Mouse (Mus musculus) brain, embryonic 18.5 days (tissue): ENCODE measurements at regions not wholly inside any gene's neighbourhood (a gene's known extent, or its start where the extent isn't known, plus 50 kb on each side); places are given as distances from the start of the nearest gene placed in this dataset.

ENCODE experiments used
- DNase-seq: peaks from one replicate; pipeline ENCODE4 v3.0.0-alpha.2; 2012; ENCODE audit warnings: low read depth, low spot score

- DNase-seq = no peak
These were observed 64.3 kb upstream of the Tnfsf11 start for GRCm38 (mm10) chr14:78372102-78372501.

DNA sequence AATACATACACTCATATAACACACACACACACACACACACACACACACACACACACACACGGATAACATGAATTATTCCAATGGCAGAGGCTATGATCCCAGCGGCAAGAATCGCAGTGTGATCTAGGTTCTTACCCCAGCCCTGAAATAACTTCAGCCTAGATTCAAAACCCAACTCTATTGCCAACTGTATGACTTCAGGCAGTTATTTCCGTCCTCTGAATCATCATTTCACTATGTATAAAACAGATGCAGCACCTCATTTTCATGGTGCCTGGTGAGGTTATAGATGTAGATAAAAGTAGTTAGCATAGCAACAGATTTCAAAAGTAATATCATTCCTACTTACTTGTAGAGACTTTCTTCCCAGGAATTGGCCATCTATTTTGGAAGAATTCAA, 61.0 kb upstream of the Tnfsf11 start:
- no peak for DNase-seq

DNA sequence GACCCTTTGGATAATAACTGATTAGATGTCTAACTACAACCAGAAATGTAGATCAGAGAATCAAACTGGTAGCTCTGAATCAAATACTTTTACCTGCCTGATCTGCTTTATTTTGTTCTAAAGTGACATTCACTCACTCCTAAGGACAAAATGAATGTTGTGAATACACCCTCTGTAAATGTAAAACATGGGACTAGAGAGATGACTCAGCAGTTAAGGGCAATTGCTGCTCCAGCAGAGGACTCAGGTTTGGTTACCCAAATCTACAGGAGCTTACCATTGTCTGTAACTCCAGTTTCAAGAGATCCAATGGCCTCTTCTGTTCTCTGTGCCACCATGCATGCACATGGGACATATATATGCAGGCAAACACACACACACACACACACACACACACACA, 57.0 kb upstream of the Tnfsf11 start:
- DNase-seq = no peak

DNA sequence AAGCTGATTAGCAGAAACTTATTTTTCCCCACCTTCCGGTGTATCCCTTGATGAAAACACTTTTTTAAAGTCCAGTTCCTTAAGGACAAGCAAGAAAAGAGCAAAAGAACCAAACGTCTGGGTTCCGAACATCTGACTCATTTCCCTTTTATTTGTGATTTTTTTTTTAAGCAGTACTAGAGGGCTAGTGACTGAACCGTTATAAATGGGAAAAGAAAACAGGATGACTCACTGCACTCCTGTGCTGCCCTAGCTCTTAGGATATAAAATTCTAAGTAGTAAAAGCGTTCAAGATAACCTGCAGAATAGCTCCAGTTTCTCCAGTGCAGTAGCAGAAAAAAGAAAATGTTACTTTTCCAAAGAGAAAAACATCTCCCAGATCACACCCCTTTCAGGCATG, 55.3 kb upstream of the Tnfsf11 start:
- no peak for DNase-seq
